Comparison of ENCODE assay signal across 8 mouse cellular contexts in genomic region chr12:78919079-78919712, GRCm38 (mm10). TPM values are rescaled to one million over a fixed set of nuclear protein-coding genes. Genes with fewer than 3 reads are reported as not detected.
DNase-seq lines count a peak whose midpoint lies in the region; ATAC-seq and TF ChIP-seq lines count a peak whose summit lies in the region.

No protein-coding gene starts in this region.

- H3K9ac ChIP-seq in hindbrain, postnatal 0 days (replicated peaks; ENCODE audit: low read length): no peak overlapping the region

- H3K4me3 ChIP-seq in hindbrain, postnatal 0 days (ENCODE audit: low read length): no peak overlapping the region

- H3K9me3 ChIP-seq in hindbrain, postnatal 0 days (ENCODE audit: low read length): no peaks in the 10 kb centered on the region

- 32% methylated on average over 16 of the region's 16 CpGs for WGBS in hindbrain, postnatal 0 days

- 0 out of 2 replicates have a peak overlapping the region, but pooled peaks have one; percentile 31 for H3K4me2 ChIP-seq in hindbrain, postnatal 0 days (ENCODE audit: low read depth, low read length)

- no peak overlapping the region for H3K27ac ChIP-seq in hindbrain, postnatal 0 days

- no peaks in the 10 kb centered on the region for H3K36me3 ChIP-seq in hindbrain, postnatal 0 days (ENCODE audit: insufficient read depth, low read length)

- peak; percentile 54 for DNase-seq in WW6 (ENCODE audit: low read depth, low spot score)
- DNase-seq in cerebellum, postnatal 14 days: peak; percentile 76 to 84
- peak; percentile 51 to 55 for DNase-seq in frontal cortex, postnatal 14 days (ENCODE audit: low spot score in 2 of 2)
- peak; percentile 94 for DNase-seq in hindbrain, postnatal 0 days (ENCODE audit: low spot score)
- peak; percentile 61 to 72 for DNase-seq in left cerebral cortex, adult 18-20 months (ENCODE audit: low spot score in 2 of 2)
- DNase-seq in lung, postnatal 36 days: peak; percentile 89
- peak; percentile 81 for DNase-seq in right cerebral cortex, adult 18-20 months
- DNase-seq in urinary bladder, postnatal 25 days (ENCODE audit: low spot score): peak; percentile 42

- no peaks in the 10 kb centered on the region for H3K27me3 ChIP-seq in hindbrain, postnatal 0 days (ENCODE audit: insufficient read depth, low read length)

- TF ChIP-seq CTCF in hindbrain, postnatal 0 days (IDR thresholded peaks at IDR 0.05; ENCODE audit: low read depth): peak; percentile 90

- peak; percentile 83 for ATAC-seq in hindbrain, postnatal 0 days

- H3K4me1 ChIP-seq in hindbrain, postnatal 0 days (ENCODE audit: insufficient read depth, low read length): no peaks in the 10 kb centered on the region

RNA-seq across cellular contexts. Expression of gene Plek2, which starts 12.4 kb away (rescaled TPM):
- total RNA-seq in hindbrain, postnatal 0 days (2014; rRNA removed): 1.2 and 1.9 TPM in 2 replicates
- polyA plus RNA-seq in hindbrain, postnatal 0 days (2015; fragmentation: Nextera tagmentation; extraction: Ambion mirVana): 2.4 and 2.7 TPM in 2 replicates
- total RNA-seq in left cerebral cortex, adult 18-20 months (2021): under 1 TPM; 0.21 to 0.30 TPM

RNA-seq across cellular contexts. Expression of gene Eif2s1, which starts 57.6 kb away (rescaled TPM):
- total RNA-seq in hindbrain, postnatal 0 days (2014; rRNA removed): 29.4 and 32.6 TPM in 2 replicates
- 92.0 and 98.3 TPM in 2 replicates for polyA plus RNA-seq in hindbrain, postnatal 0 days (2015; fragmentation: Nextera tagmentation; extraction: Ambion mirVana)
- total RNA-seq in left cerebral cortex, adult 18-20 months (2021): 10 to 100 TPM; 48.9 to 52.7 TPM

RNA-seq across cellular contexts. Expression of gene Atp6v1d, which starts 57.8 kb away (rescaled TPM):
- total RNA-seq in hindbrain, postnatal 0 days (2014; rRNA removed): 54.3 and 55.5 TPM in 2 replicates
- polyA plus RNA-seq in hindbrain, postnatal 0 days (2015; fragmentation: Nextera tagmentation; extraction: Ambion mirVana): 149 and 161 TPM in 2 replicates
- 100 to 1,000 TPM; 301 to 302 TPM for total RNA-seq in left cerebral cortex, adult 18-20 months (2021)

Comparison
In these comparisons a context has a peak if more than half of its experiments do, and no peak if none do; other contexts are left out.
1. DNase-seq: peak in every context shown above with its lines; median percentile 94 in hindbrain, postnatal 0 days; 89 in lung, postnatal 36 days; 81 in right cerebral cortex, adult 18-20 months; 80 in cerebellum, postnatal 14 days; 66 in left cerebral cortex, adult 18-20 months; 54 in WW6; 53 in frontal cortex, postnatal 14 days; 42 in urinary bladder, postnatal 25 days.